Mouse (Mus musculus) embryonic facial prominence, embryonic 13.5 days (tissue): ENCODE data around the gene Mcm9. TPM values are rescaled to one million over a fixed set of nuclear protein-coding genes. Genes with fewer than 3 reads are reported as not detected.
"Not testable (repeated sequence)": the region's sequence is repeated elsewhere in the genome, so short reads cannot be mapped to it uniquely, and the experiment has no call there.

Experiments
- ATAC-seq: fragments of 200-750 bp; cut with Nextera tagmentation; 2 replicates; pipeline ENCODE4 v1.8.0; 2017; ENCODE audit warnings: low read depth; ENCODE audit not compliant: insufficient number of reproducible peaks, insufficient read depth, low FRiP score, low TSS enrichment
- H3K27ac ChIP-seq: fragments of 300-500 bp; sonication (generic); 2 replicates; pipeline ENCODE4 v1.5.1; 2015; ENCODE audit warnings: moderate library complexity, mild to moderate bottlenecking, inconsistent platforms
- H3K27me3 ChIP-seq: fragments of 300-500 bp; sonication (generic); 2 replicates; pipeline ENCODE4 v1.6.1; 2015; ENCODE audit warnings: mild to moderate bottlenecking, inconsistent platforms
- H3K36me3 ChIP-seq: fragments of 300-500 bp; sonication (generic); 2 replicates; pipeline ENCODE4 v1.6.1; 2015; ENCODE audit warnings: mild to moderate bottlenecking, inconsistent platforms
- H3K4me1 ChIP-seq: fragments of 300-500 bp; sonication (generic); 2 replicates; pipeline ENCODE4 v1.6.1; 2015; ENCODE audit warnings: inconsistent platforms
- H3K4me2 ChIP-seq: fragments of 300-500 bp; sonication (generic); 2 replicates; pipeline ENCODE4 v1.6.1; 2015; ENCODE audit warnings: moderate library complexity, mild to moderate bottlenecking, inconsistent platforms
- H3K4me3 ChIP-seq: fragments of 300-500 bp; sonication (generic); 2 replicates; pipeline ENCODE4 v1.5.1; 2015; ENCODE audit warnings: mild to moderate bottlenecking, inconsistent platforms
- H3K9ac ChIP-seq: fragments of 300-500 bp; sonication (generic); 2 replicates; pipeline ENCODE4 v1.6.1; 2015; ENCODE audit warnings: mild to moderate bottlenecking, inconsistent platforms
- H3K9me3 ChIP-seq: fragments of 300-500 bp; sonication (generic); 2 replicates; pipeline ENCODE4 v1.6.1; 2016; ENCODE audit warnings: inconsistent platforms
- WGBS: fragments of 180-500 bp; shearing (Covaris S2); methylation state at CpG from one replicate; pipeline ENCODE4 v1.1.7; 2015; ENCODE audit warnings: mixed read lengths; 5-methylcytosine and 5-hydroxymethylcytosine counted together
- polyA plus RNA-seq: library from polyadenylated mRNA; unstranded; fragments of >200 nt; fragmentation: Nextera tagmentation; extraction: Ambion mirVana; gene quantifications from 2 replicates; pipeline ENCODE4 v1.2.1, GENCODE M21; 2015

Gene Mcm9
- polyA plus RNA-seq, 1 experiment from 2014 or later = 13.3 TPM

GRCm38 (mm10) chr10:53517770-53518598, 112.3 kb downstream of the Mcm9 start:
- Histone ChIP-seq H3K9ac (no peak overlapping the region), H3K27ac (peak overlapping the region; percentile 69), H3K4me3 (no peak overlapping the region), H3K9me3 (no peaks in the 10 kb centered on the region), H3K4me1 (peaks cover 25% of the 10 kb centered on the region), H3K36me3 (no peaks in the 10 kb centered on the region), H3K4me2 (peak overlapping the region; percentile 12), H3K27me3 (no peaks in the 10 kb centered on the region)
- no peak for ATAC-seq
- 45% methylated on average over 14 of the region's 14 CpGs for WGBS

- Histone ChIP-seq H3K36me3 (no peaks in the 10 kb centered on the region), H3K4me2 (no peak overlapping the region), H3K4me1 (no peaks in the 10 kb centered on the region), H3K27me3 (no peaks in the 10 kb centered on the region), H3K9me3 (no peaks in the 10 kb centered on the region), H3K9ac (no peak overlapping the region), H3K4me3 (no peak overlapping the region), H3K27ac (no peak overlapping the region)
- 75% methylated on average over 1 of the region's 1 CpGs for WGBS
- no peak for ATAC-seq
These were observed 117.7 kb downstream of the Mcm9 start for GRCm38 (mm10) chr10:53512491-53512890.

- Histone ChIP-seq H3K4me3 (no peak overlapping the region), H3K36me3 (no peaks in the 10 kb centered on the region), H3K27me3 (no peaks in the 10 kb centered on the region), H3K4me2 (0 out of 2 replicates have a peak overlapping the region, but pooled peaks have one; percentile 24), H3K4me1 (no peaks in the 10 kb centered on the region), H3K9me3 (no peaks in the 10 kb centered on the region), H3K27ac (no peak overlapping the region), H3K9ac (no peak overlapping the region)
- 32% methylated on average over 6 of the region's 6 CpGs for WGBS
- ATAC-seq = no peak
These were observed 121.0 kb downstream of the Mcm9 start for GRCm38 (mm10) chr10:53509158-53509773.

- Histone ChIP-seq H3K27ac (no peak overlapping the region), H3K36me3 (no peaks in the 10 kb centered on the region), H3K4me3 (no peak overlapping the region), H3K27me3 (no peaks in the 10 kb centered on the region), H3K9me3 (no peaks in the 10 kb centered on the region), H3K9ac (no peak overlapping the region), H3K4me2 (no peak overlapping the region), H3K4me1 (no peaks in the 10 kb centered on the region)
- ATAC-seq = no peak
These were observed 121.6 kb downstream of the Mcm9 start for GRCm38 (mm10) chr10:53508676-53509075.

GRCm38 (mm10) chr10:53505526-53505925, 124.7 kb downstream of the Mcm9 start:
- H3K9me3 ChIP-seq = no peaks in the 10 kb centered on the region
- no peak for ATAC-seq
- H3K36me3 ChIP-seq = no peaks in the 10 kb centered on the region
- H3K27ac ChIP-seq = no peak overlapping the region
- H3K9ac ChIP-seq = no peak overlapping the region
- no peaks in the 10 kb centered on the region for H3K27me3 ChIP-seq
- no peak overlapping the region for H3K4me2 ChIP-seq
- H3K4me3 ChIP-seq = no peak overlapping the region
- H3K4me1 ChIP-seq = peaks cover 9% of the 10 kb centered on the region; the same call in 1 of the 2 replicates
- WGBS = 48% methylated on average over 2 of the region's 2 CpGs

GRCm38 (mm10) chr10:53505069-53505468, 125.2 kb downstream of the Mcm9 start:
- no peaks in the 10 kb centered on the region for H3K27me3 ChIP-seq
- 35% methylated on average over 3 of the region's 3 CpGs for WGBS
- no peaks in the 10 kb centered on the region for H3K36me3 ChIP-seq
- no peaks in the 10 kb centered on the region for H3K9me3 ChIP-seq
- H3K4me2 ChIP-seq = no peak overlapping the region
- H3K4me1 ChIP-seq = peaks cover 9% of the 10 kb centered on the region; the same call in 1 of the 2 replicates
- H3K9ac ChIP-seq = no peak overlapping the region
- H3K27ac ChIP-seq = no peak overlapping the region
- H3K4me3 ChIP-seq = no peak overlapping the region
- no peak for ATAC-seq

GRCm38 (mm10) chr10:53502875-53503816, 127.1 kb downstream of the Mcm9 start:
- Histone ChIP-seq H3K4me3 (no peak overlapping the region), H3K27ac (peak overlapping the region; percentile 36; the same call in 1 of the 2 replicates), H3K27me3 (no peaks in the 10 kb centered on the region), H3K9ac (peak overlapping the region; percentile 32; the same call in 1 of the 2 replicates), H3K4me2 (peak overlapping the region; percentile 49), H3K36me3 (no peaks in the 10 kb centered on the region), H3K4me1 (peaks cover 9% of the 10 kb centered on the region; the same call in 1 of the 2 replicates), H3K9me3 (no peaks in the 10 kb centered on the region)
- ATAC-seq = no peak
- WGBS = 43% methylated on average over 21 of the region's 21 CpGs

GRCm38 (mm10) chr10:53502471-53502870, 127.8 kb downstream of the Mcm9 start:
- WGBS = 87% methylated on average over 13 of the region's 13 CpGs
- H3K9me3 ChIP-seq = no peaks in the 10 kb centered on the region
- H3K4me2 ChIP-seq = no peak overlapping the region
- H3K27me3 ChIP-seq = no peaks in the 10 kb centered on the region
- H3K4me1 ChIP-seq = peaks cover 9% of the 10 kb centered on the region; the same call in 1 of the 2 replicates
- ATAC-seq = no peak
- no peak overlapping the region for H3K9ac ChIP-seq
- H3K36me3 ChIP-seq = no peaks in the 10 kb centered on the region
- H3K4me3 ChIP-seq = no peak overlapping the region
- H3K27ac ChIP-seq = no peak overlapping the region

- H3K27ac ChIP-seq = no peak overlapping the region
- no peak overlapping the region for H3K4me2 ChIP-seq
- H3K36me3 ChIP-seq = no peaks in the 10 kb centered on the region
- peaks cover 9% of the 10 kb centered on the region; the same call in 1 of the 2 replicates for H3K4me1 ChIP-seq
- no peak for ATAC-seq
- H3K4me3 ChIP-seq = no peak overlapping the region
- H3K27me3 ChIP-seq = no peaks in the 10 kb centered on the region
- H3K9me3 ChIP-seq = no peaks in the 10 kb centered on the region
- H3K9ac ChIP-seq = no peak overlapping the region
These were observed 130.7 kb downstream of the Mcm9 start for GRCm38 (mm10) chr10:53499518-53499917.

GRCm38 (mm10) chr10:53495349-53495748, 134.9 kb downstream of the Mcm9 start:
- 95% methylated on average over 3 of the region's 3 CpGs for WGBS

GRCm38 (mm10) chr10:53493954-53494353, 136.3 kb downstream of the Mcm9 start:
- no peak for ATAC-seq
- Histone ChIP-seq H3K4me2 (no peak overlapping the region), H3K9ac (no peak overlapping the region), H3K4me1 (no peaks in the 10 kb centered on the region), H3K27ac (no peak overlapping the region), H3K27me3 (no peaks in the 10 kb centered on the region), H3K4me3 (no peak overlapping the region), H3K9me3 (no peaks in the 10 kb centered on the region), H3K36me3 (no peaks in the 10 kb centered on the region)
- 94% methylated on average over 13 of the region's 13 CpGs for WGBS

More at GRCm38 (mm10) chr10:53495349-53495748, 134.9 kb downstream of the Mcm9 start:
- H3K4me1 ChIP-seq, H3K27me3 ChIP-seq, H3K4me3 ChIP-seq, H3K9me3 ChIP-seq, H3K27ac ChIP-seq, H3K9ac ChIP-seq, ATAC-seq, H3K36me3 ChIP-seq, H3K4me2 ChIP-seq: not testable (repeated sequence)
